Mouse (Mus musculus) liver, postnatal 0 days (tissue): ENCODE results near the gene Cry2.

Experiments used
- CTCF ChIP-seq: sonication (generic); IDR thresholded peaks from 2 replicates; pipeline ENCODE4 v1.5.1; 2016; ENCODE audit warnings: antibody characterized with exemption, low read depth
- EP300 ChIP-seq: IDR thresholded peaks from 2 replicates; pipeline ENCODE4 v1.6.1; 2016; ENCODE audit warnings: antibody characterized with exemption, low read depth, mild to moderate bottlenecking

DNA sequence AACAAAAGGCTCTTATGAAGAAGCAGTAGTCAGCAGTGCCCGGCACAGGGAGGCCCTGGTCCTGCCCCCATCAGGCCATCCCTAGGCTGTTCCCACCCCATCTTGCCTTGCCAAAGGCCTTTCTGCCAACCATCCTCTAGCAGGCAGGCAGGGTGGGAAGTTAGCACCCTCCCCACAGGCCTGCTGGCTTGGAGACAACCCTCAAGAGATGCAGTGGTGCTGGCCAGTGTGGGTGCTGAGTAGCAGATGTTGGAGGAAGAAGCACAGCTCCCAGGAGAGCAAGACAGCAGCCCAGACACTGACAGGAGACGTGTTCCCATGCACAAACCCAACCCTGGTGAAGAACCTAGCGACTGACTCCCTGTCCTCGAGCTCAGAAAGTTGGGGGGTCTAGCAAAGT, 46.2 kb downstream of the Cry2 start:
- no peak for TF ChIP-seq CTCF
- TF ChIP-seq EP300 = no peak
